Mouse (Mus musculus) kidney, adult 9 months (tissue): ENCODE measurements at regions not wholly inside any gene's neighbourhood (a gene's known extent, or its start where the extent isn't known, plus 50 kb on each side); places are given as distances from the start of the nearest gene placed in this dataset.

Experiments
- DNase-seq: peaks from one replicate; pipeline ENCODE4 v3.0.0; 2022

DNA sequence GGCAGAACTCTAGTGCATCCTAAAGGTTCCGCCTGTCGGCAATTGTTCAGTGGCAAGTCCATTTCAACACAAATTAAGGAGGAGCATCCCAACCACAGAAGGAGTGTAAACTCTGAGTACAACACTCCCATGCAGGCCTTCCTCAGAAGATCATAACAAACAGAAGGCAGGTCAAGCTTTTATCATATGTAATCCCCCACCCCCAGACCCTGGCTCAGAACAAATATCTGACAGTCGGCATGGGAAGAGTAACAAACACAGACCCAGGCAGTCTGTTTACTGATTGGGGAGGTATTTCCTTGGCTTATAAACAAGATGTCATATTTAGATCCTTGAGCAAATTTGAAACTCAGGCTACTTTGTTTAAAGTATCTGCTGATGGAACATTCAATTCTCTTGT, 174.9 kb upstream of the Rnaseh2b start:
- no peak for DNase-seq

DNA sequence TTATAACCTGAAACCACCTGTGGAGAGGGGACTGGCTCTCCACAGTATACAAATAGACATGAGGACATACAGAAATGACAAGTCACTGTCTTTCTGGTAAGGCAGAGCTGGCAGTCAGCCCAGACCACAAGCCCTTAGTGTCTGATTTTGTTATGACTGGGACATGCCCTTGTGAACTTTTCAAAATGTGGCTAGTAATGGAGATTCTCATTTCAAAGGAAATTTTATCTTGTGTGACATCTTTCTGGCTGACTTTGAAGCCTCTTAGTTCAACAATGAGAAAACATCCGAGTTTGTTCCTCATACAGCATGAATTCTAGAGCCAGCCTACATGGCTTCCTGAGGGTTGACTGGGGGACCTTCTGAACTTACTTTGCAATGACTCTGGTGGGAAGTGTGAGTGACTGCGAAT, 173.8 kb upstream of the Rnaseh2b start:
- DNase-seq = no peak

DNA sequence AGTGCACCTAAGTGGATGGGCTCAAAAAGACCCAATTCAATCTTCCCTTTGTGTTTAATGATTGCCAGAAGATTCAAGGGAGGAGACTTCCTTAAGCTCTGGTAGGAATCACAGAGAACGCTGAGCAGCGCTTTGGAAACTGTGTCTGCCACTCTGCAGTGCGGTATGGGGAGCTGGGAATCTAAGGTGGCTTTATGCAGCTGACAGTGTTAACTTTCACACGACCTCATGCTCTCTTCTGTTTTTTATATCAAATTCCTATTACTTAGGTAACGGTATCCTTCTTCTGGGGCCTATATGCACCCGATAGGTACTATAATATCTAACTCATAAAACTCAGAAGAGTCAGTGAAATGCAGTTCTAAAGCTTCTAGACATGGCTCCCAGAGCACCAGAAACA, 163.5 kb upstream of the Rnaseh2b start:
- no peak for DNase-seq

DNA sequence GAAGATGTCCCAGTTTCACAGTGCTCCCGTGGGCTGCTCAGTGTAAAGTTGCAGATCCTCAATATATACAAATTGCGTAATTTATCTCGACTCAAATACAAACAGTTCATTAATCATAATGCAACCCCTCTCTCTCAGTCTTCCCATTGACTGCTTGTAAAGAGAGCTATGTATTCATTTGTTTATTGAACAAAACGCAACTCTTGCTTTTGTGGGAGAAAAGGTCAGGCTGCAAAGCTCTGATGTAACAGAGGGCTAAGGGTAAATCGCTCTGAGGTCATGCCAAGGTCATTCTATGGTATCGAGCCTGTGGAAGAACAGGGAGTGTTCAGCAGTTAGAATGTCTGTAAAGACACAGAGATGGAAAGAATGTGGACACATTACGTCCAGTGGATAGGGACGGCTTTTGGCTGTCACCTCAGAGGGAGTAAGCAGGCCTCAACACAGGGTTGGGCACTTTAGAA, 160.0 kb upstream of the Rnaseh2b start:
- DNase-seq = no peak

DNA sequence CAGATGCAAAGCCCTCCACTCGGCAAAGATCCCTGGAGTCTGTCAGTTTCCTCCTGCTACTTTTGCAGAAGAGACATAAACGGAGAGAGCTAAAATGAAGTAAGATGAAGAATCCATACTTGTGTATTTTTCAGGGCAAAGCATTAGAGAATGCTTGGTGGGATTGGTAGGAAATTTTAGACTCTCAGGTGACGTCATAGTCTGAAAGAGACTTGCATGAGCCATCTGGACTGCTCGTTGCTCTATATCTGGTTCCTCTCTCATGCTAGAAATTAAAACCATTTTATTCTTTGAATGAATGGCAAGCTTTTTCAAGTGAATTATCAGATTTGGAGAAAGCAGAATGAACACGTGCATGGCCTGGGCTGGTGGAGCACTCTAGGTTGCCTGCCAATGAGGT, 154.4 kb upstream of the Rnaseh2b start:
- DNase-seq = no peak

DNA sequence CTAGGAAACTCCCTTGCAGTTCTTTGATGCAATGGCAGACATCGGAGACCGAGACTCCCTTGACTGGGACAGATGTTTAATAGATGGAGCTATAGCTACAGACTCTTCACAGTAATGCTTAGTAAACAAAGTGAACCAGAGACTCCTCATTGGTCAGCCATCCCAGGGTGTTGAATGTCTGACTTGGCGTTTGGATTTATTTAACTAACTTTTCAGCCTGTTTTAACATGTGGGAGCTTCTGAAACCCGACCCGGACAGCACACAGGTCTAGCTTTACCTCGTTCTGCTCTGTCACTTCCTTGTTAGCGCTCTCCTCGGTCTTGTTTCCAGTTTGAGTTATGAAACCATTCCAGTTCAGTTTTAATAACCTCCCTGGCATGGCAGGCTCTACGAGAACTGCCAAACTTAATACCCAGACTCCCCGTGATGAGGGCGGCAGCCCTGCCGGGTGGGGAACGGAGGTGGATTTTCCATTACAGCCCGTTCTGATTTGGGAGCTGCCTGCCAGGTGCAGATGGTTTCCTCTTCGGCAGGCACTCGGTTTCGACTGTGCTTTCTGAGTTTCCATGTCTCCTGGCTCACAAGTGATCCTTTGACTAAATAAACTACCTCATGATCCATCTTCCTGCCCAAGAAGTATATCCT, 147.9 kb upstream of the Rnaseh2b start:
- DNase-seq = peak; percentile 2

DNA sequence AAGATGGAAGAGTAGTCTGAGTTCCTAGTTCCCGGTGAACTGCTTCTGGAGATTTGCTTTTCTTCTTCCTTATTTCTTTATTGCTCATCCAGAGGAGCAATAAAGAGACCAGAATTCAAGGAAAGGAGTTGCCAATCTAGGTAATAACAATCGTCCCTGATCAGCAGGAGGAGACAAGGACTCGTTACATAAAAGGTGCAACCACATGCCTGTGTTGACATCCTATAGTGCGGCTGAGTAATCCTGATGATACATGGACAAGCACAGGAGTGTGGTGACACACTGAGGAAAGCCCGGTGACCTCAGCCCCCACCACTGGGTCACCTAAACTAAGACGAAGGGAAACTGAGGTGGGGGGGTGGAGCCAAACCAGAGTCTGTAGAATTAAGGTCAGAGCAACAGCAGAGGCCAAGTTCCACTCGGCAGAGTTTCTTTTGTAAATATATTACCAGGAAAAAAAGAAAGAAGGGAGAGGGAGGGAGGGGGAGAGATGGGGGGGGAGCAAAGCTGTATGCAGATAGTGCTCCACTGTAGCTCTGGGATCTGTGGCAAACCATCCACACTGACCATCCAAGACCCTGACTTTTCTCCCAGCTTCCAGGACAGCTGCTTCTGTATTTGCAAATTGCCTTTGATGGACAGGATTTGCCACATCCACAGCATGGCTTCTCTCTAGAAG, 135.2 kb upstream of the Rnaseh2b start:
- DNase-seq = peak; percentile 3

DNA sequence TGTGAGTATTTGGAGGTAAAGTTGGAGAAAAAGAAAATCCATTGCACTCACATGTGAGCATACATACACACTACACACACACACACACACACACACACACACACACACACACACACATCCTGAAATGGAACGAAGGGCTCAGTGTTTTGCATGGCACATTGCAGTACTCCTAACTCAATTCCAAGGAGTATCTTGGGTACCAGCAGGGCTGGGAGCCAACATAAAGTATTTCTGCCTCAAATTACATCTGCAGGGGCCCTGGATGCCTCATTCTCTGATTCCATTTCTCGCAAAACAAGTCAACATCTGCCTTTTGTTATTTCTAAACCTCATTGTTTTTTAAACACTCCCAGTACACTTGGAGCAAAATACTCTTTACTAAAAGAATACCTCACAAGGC, 132.7 kb upstream of the Rnaseh2b start:
- DNase-seq = no peak

DNA sequence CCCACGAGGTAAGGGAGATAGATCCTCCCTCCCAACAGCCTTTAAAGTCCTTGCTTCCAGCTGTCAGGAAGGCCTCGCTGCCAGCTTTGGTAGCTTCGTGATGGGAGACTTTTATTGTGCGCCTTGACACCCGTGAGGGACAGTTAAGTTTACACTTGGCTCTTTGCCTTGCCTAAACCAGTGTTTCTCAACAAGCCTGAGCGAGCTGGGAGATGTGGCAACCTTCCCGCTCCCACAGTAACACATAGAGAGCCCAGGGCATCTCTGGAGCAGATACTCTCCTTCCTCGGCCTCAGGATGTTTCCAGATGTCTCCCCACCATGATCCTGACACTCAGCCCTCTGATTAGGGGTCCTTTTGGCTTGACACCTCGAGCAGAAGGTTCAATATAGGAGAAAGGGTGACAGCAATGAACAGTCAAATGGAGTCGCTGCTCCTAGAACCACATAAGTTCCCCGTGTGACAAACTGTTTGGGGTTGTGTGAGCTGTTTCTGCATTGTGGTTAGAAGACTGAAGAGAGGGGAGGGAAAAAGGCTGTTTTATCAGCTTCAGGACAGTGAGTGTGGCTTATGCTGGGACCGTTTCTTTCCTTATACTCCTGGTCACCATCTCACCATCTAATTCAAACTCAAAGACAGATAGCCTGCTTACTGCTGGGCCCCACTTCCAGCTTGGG, 129.1 kb upstream of the Rnaseh2b start:
- no peak for DNase-seq

DNA sequence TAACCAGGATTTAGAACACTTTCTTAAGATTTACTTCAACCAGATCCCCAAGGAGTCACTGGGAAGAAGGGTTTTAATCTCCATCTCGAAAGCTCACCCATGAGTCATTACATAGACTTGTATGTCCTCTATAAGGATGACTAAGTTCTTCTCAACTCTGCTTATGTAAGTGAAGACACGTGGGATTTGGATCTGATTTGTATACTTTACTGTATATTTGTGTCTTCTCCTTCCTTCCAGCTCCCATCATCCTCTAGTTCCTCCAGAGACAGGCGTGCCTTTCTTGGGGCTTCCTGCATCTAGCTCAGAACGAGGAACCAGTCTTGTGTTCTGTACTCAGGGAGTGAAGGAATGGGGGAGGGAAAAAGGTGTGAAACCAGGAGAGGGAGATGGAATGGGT, 127.5 kb upstream of the Rnaseh2b start:
- no peak for DNase-seq

DNA sequence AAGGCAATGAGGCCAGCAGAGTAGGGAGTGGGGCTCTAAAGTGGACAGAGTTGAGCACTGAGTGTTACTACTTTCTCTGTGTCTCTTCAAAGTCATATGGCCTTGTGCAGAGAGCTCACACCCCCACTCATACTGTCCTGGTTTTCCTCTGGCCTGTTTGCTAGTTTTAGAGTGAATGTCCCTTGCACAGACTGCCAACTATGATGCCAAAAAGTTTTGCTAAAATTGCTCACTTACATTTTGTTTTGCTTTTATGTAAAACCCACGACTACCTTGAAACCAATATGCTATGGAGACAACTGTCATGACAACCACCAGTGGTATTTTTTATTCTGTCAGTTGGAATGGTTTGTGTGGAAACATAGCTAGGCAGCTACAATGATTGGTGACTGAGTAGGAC, 126.4 kb upstream of the Rnaseh2b start:
- DNase-seq = no peak

DNA sequence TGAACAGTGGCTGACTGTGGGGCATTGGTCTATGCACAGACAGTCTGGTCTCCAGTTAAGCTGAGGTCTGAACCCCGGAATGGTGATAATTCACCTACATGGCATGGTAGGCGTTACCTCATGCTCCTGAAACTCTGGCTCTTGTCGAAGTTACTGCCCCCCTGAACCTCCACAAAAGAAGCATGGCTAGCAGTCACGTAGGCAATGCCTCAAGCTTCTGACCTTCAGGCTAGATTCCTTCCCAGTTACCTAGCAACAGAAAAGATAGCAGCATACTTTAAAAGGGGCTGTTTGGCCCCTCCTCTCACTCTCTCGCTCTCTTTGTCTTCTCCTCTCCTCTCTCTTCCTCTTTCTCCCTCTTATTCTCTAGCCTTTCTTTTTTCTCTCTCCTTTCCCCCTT, 125.8 kb upstream of the Rnaseh2b start:
- DNase-seq = no peak

DNA sequence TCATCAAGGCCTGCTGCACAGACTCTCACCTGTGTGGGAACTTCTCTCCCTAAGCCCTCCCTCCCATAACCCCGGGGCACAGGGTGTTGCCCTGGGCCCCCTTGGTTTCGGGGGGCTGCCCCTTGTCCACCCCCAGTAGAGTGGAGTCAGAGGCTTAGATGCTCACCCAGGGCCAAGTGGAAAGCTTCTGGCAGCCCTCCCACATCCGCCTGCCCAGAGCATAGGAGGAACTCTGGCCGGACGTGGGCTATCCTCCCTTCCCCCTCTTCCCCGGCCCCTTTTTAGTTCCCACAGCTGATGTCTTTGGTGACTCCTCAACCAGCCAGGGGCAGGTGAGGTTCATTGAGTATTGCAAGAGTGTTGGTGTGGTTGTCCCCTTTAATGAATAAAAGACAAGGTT, 125.3 kb upstream of the Rnaseh2b start:
- no peak for DNase-seq

DNA sequence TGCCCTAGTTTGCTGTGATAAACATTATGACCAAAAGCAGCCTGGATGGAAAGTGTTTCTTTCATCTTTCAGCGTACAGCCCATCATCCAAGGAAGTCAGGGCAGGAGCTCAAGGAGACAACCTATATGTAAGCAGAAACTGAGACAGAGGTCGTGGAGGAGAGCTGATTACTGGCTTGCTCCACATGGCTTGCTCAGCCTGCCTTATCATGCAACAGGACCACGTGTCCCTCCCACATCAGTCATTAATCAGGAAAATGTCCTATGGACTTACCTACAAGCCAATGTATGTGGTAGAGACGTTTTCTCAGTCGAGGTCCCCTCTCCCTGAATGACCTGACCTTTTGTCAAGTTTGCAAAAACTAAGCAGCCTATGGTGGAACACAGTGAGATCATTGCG, 123.7 kb upstream of the Rnaseh2b start:
- DNase-seq = no peak

DNA sequence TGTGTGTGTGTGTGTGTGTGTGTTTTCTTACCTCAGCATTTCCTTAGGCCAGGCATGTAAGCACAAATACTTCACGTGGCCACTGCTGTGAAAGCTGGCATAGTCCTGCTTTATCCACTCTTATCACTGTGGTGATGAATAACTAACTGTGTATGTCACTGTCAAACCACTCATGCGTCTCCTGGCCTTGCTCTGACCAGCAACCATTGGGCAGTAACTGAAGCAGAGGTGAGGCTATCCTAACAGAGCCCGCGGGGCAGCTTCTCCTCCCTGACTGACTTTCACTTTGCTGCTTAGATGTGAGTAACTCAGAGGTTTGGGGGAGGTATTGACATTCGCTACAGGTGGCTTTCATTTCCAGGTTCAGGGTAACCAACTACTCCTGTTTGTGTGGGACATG, 122.0 kb upstream of the Rnaseh2b start:
- peak; percentile 36 for DNase-seq

DNA sequence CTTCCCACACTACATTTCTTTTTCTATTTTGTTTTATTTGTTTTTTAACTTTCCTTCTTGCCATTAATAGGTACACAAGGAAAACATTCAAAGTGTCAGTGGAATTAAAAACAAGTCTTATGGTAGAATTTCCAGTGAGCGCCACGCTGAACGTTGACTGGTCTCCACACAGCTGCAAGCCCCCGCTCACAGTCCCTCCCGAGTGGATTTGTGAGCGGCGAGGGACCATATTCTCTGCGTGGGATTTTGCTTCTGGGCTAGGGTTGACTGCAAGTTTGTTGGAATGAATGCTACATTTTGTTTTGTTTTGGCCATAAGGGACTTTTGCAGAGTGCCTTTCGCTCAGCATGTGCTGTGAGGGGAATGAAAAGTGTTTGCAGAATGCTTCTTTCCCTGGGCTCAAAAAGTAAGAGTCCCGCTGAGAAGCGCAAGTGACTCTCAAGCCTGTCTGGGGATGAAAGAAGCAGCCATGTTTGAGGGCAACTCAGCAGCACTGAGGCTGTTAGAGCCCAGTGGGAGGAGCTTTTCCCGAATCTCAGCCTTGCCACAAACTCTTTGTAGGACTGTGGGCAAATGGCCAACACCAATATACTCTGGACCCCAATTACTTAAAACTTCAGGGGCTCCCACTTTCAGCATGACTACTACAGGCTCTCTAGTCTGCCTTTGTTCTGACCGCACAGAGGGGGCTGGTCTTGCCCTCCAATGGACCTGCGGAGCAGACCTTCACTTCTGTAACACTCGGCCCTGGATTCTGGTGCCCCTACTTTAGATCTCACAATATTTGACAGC, 120.9 kb upstream of the Rnaseh2b start:
- DNase-seq = no peak

DNA sequence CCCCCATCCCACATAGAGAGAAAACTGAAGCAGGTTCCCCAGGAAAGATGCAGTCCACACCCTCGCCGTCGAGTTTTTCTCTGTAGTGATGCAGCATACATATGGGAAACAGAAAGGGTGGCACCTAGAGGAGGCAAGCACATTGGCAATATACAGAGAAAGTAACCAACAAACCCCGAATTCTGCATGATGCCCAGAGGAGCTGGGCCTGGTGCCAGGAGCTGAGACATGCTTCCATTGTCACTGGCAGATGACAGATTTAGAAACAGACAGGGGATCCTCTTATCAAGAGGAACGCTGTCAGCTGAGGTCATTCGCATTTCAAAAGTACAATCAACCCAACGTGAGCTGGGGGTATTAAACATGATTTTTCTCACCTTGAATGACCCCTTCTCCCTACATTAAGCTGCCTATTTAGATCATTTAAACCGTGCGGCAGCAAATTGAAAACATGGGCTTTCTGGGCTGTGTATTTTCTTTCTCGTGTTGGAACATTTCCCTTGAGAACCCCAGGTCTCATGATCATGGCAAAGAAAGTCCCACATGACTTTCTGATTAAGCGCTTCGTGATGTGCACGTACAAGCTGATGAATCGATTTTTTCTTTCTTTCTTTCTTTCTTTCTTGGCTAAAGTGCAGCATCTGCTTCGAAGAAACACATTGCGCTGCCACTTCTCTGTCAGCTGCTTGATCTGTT, 118.4 kb upstream of the Rnaseh2b start:
- DNase-seq = no peak

DNA sequence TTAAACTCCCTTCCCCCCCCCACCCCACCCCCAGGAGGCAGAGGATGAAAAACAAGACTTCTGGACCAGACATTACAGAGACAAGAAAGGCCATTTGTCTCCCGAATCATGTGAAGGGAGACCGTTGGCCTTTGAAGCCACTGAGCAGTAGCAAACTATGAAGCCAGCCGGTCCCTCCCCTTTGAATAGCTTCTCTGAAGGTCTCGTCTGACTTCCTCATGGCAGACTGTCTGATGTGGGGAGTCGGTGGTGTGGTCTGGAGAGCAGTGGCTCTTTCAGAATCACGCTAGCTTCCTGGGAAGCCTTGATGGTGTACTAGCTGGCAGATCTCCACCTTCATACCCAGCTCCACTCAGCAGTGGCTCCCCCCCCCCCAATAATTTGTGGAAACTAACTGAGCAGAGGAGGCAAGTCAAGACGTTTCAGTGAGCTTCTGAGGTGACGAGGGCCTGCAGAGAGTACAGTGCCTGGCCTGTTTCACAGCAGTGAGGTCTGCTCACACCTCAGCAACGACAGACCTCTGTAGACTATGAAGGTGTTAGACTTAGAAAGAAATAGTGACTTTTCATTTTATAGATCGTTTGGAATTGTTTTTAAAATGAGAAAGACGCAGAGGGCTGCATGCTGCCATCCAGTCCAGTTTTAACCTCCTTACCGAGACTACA, 116.9 kb upstream of the Rnaseh2b start:
- no peak for DNase-seq

DNA sequence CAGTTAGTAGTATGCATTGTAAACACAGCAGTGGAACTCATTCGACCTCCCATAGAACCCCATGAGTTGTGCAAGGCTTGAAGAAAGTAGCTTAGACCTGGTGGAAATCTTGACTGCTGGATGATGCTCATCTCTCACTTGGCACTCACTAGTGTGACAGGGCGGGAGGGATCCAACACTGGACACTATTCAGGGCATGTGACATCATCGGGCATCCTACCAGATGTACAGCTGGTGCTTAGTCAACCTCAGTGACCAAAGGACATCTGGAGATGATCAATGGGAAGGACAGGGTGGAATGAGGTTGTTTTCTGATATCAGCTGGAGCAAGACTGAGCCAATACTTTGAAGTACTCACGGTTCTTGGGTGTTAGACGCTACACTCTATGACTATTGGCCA, 114.9 kb upstream of the Rnaseh2b start:
- DNase-seq = no peak

DNA sequence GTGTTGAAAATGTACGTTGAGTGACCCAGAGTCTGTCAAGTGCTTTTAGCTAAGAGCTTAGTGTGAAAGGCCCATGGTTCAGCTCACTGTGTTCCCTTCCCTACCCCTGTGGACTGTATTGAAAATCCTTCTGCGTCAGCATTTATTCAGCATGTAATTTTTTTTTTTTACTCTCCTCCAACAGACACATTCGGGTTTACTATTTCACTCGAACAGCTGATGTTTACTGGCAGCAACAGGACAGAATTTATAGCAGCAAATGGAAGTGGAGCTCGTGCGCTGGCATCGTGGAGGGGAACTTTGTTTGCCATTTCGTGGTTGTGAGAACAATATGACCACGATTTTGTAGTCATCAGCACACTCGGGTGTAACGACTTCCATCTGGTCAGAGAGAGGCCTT, 105.0 kb upstream of the Rnaseh2b start:
- no peak for DNase-seq

DNA sequence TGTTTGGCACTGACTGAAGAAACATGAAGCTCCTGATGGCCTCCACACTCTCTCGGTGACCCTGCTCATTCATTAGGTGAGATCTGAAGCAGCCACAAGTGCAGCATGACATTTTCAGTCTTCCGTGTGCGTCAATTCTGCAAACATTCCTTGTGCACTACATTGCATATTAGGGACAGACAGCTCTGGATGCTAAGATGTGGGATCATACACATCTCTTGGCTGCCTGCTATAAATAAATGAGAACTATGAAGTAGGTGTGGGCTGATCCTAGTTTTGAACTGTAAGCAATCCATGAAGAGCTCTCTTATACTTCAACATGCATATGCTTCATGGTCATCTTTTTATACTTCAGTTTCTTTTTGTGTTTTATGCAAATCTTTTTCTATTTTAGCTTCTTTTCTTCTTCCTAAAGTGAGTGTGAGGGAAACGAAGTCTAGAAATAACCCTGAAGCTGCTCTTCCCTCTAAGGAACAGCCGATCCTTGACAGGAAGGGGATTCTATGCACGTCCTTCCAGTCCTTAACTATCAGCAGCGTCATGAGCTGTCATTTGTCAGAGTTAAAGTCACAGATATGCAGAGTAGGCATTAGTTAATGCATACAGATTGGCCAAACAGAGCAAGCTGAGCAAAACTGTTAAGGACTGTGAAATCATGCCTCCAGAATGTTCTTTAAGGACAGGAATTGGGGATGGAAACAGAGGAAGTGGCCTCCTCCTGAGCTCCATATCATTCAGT, 104.1 kb upstream of the Rnaseh2b start:
- no peak for DNase-seq

DNA sequence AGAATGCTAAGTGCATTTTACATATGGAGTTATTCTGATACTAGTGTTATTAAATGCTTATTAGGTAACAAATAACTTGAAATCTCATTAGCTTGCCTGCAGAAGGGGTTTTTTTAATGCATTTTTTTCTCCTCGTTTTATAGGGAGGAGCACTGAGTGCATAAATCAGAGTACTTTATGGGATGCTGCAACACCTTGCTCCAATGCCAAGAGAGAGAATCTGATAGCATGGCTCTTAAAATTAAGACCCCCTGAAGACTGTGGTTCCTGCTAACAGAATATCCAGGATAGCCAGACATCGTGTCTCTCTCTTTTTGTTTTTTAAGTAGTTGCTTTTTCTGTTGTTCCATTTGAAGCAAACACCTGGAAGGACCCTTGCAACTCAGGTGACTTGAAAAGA, 100.8 kb upstream of the Rnaseh2b start:
- DNase-seq = no peak
